Mouse (Mus musculus) liver, adult 10 weeks (tissue): ENCODE measurements around the gene Msto1. TPM values are rescaled to one million over a fixed set of nuclear protein-coding genes. Genes with fewer than 3 reads are reported as not detected.

Experiments
- polyA plus RNA-seq: library from polyadenylated mRNA; stranded (reverse); fragments of 350-450 nt; fragmentation: Illumina TruSeq; extraction: RNeasy Lipid Tissue Mini Kit (QIAGEN cat#74804); gene quantifications from one replicate; pipeline ENCODE4 v1.2.3, GENCODE M21; 2014; ENCODE audit warnings: low read depth, low replicate concordance

Msto1 gene
- polyA plus RNA-seq, result 1.4 TPM

GRCm38 (mm10) chr3:88913511-88914383, at the start of gene Msto1:
TSS of gene Msto1 (minus strand) at chr3:88913999.

GRCm38 (mm10) chr3:88950576-88951326, 37.0 kb upstream of the Msto1 start, which contains the start of the genes Ash1l and Dap3:
TSS of gene Ash1l (plus strand) at chr3:88950622.
TSS of gene Dap3 (minus strand) at chr3:88951181.

Other genes starting within 250 kb of the Msto1 start
- gene Khdc4, start 228.2 kb downstream of the Msto1 start, polyA plus RNA-seq, result 40.6 TPM
- 4.7 TPM for gene Rit1, start 197.2 kb downstream of the Msto1 start, polyA plus RNA-seq
- gene Syt11, start 138.8 kb downstream of the Msto1 start, polyA plus RNA-seq, result 3.5 TPM
- 2.3 TPM for gene Gon4l, start 78.8 kb downstream of the Msto1 start, polyA plus RNA-seq
- gene Ash1l, start 36.6 kb upstream of the Msto1 start, polyA plus RNA-seq, result 11.3 TPM
- 59.9 TPM for gene Dap3, start 37.2 kb upstream of the Msto1 start, polyA plus RNA-seq
- gene Rusc1, start 179.3 kb upstream of the Msto1 start, polyA plus RNA-seq, result 1.8 TPM
- gene Gm43738, start 187.1 kb upstream of the Msto1 start, polyA plus RNA-seq, result not detected
- 96.2 TPM for gene Fdps, start 188.0 kb upstream of the Msto1 start, polyA plus RNA-seq
- 35.7 TPM for gene Pklr, start 222.1 kb upstream of the Msto1 start, polyA plus RNA-seq
- gene Hcn3, start 246.2 kb upstream of the Msto1 start, polyA plus RNA-seq, result not detected